Mouse (Mus musculus): ENCODE data around the gene Uvrag.

DNA sequence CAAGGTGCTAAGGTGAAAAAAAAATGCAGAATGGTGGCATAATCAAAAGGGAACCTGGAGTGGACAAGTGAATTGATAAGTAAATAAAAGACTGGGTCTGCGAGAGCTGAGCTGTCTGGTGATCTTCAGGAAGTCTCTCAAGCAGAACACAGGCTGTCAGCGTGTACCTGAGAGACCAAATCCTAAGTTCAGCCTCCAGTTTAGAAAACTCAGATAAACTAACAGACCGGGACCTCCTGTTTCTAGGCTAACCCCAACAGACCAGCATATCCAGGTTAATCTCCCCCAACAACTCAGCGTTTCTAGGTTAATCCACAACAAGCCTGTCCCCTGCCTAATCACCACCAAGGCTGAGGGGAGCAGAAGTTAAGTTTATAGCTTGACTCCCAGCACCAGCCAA lies 87.3 kb downstream of the Uvrag start:
- TF ChIP-seq POLR2A (IDR thresholded peaks at IDR 0.05; ENCODE audit: control insufficient read depth, extremely low read depth, insufficient read depth, low read length, poor library complexity), result no peak
- no peak for TF ChIP-seq CTCF (IDR thresholded peaks at IDR 0.05; ENCODE audit: borderline replicate concordance, control insufficient read depth, extremely low read depth, insufficient read depth, low read length, poor library complexity)

Data from thymus, adult 2 months (tissue).